Mouse (Mus musculus) neural tube, embryonic 10.5 days (tissue): ENCODE measurements around the gene Krtap12-1.
A peak's percentile ranks its signal among the peaks of the same experiment; 100 is the strongest.
"Not testable (repeated sequence)": the region's sequence is repeated elsewhere in the genome, so short reads cannot be mapped to it uniquely, and the experiment has no call there.

Experiments
- DNase-seq: peaks from one replicate; pipeline ENCODE4 v3.0.0-alpha.2; 2017; ENCODE audit warnings: low spot score; ENCODE audit errors: extremely low spot score

The Krtap12-1 gene

DNA sequence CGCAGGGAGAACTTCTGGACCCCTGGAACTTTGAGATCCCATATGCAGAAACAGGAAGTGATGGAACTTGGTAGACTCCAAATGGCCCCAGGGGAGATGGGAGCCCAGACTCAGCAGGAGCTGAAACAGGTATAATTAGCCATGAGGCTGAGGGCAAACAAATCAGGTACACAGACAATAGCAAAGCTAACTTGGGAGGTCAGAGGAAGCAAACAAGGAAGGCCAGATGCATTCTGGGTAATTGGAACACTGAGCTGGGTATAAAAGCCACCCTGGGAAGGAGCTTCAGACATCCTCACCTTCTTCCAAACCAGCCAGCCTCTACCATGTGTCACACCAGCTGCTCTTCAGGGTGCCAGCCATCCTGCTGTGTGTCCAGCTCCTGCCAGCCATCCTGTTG lies at the start of gene Krtap12-1:
Gene Krtap12-1, plus strand, starts transcription at position 301 of the 400 bp plus-strand sequence.
- not testable (repeated sequence) for DNase-seq

DNA sequence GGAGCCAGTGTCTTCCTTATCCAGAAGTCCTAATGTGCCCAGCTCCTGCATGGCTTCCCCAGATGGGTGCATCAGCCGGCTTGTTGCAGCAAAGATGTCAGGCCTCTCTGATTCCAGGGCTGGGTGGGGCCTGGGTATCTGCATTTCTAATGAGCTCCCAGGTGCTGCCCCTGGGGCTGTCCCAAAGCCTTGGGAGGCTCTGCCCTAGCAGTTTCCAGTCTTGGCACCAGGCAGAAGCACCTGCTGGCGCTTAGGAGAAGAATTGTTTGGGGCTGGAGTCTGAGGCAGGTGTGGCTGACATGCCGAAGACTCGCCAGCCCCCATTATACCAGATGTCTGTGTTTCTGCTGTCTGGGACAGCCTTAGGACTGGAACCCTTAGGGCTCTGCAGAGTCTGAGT lies 49.7 kb upstream of the Krtap12-1 start:
- DNase-seq, result no peak

DNA sequence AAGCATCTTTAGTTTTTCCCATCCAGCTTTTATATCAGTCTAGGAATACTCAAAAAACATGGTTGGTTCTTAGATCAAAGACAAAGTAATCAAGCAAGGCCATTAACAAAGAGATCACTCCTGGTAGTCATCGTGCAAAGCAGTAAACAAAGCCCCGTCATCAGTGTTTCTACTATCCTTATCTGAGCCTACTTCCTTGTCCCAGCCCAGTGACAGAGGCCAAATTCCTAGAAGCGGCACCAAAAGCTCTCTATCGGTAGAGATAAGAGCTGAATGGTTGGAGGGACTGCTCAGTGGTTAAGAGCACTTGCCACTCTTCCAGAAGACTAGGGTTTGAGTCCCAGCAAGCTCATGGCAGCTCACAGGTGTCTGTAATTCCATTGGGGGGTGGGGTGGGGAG lies 48.9 kb upstream of the Krtap12-1 start:
- DNase-seq, result no peak

DNA sequence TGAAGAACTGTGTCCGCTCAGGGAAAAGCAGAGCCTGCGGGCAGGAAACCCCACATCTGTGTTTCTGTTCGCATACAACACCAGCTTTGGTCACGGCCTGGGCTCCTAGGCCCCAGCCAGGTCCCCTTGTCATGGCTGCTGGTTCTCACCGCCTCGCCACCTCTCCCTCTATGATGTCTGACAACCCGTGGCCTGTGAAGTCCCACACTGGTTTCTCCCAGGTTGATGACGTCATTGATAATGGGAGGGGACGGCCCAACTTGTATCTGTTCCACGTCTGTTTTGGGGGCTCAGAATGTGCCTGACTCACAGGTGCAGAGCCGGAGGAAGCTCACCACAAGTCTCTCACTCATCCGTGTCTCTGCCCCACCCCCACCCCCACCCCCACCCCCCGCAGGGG lies 46.6 kb upstream of the Krtap12-1 start:
- no peak for DNase-seq

DNA sequence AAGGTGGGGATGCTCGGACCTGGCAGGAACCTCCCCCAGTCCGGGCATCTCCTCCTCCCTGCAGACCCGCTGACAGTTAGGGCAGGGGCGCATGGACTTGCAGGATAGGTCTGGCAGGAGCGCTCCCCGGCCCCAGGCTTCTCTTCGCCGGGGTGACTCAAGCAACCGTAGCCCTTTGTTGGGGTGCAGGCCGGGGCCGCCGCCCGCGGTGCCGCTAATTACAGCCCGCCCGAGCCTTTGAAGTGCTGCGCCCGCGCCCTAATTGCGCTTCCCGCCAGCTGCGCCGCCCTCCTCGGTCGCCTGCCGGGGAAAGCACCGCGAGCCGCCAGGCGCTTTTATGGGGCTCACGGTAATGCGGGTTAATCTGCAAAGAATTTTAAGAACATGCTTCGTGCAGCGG lies 42.8 kb upstream of the Krtap12-1 start:
- DNase-seq, result peak; percentile 39

DNA sequence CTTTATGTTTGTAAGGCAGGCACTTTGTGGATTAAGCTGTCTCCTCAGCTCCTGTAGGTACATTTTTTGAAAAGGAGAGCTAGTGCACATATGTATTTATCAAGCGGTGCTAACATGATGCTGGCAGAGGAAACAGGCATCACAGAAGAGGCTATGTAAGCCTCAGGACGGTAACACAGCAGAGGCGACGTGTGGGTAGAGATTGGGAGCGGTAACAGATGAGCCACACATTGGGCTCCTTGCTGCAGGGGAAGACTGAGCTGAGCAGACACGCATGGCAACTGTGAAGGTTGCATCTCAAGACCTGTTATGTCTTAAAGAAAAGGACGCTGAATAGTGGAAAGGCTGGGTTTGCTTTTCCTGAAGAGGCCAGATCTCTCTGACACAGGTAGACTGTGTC lies 37.4 kb upstream of the Krtap12-1 start:
- DNase-seq, result no peak

DNA sequence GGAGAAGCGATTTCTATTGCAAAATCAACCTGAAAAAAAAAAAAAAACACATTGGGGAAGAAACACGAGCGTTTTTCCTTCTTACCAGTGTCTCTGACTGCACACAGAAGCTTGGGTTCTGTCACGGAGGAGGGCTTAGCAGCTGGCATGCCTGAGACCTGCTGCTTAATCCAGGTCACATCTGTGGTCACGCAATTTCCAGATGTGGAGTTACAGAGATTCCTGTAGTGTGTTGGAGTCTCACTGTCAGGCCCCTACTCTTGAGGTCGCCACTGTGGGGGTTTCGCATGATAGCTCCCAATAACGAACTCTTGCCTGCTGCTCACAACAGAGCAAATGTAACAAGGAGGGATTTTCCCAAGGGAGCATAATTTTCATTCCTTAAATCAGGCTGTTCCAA lies 36.2 kb upstream of the Krtap12-1 start:
- peak; percentile 33 for DNase-seq

DNA sequence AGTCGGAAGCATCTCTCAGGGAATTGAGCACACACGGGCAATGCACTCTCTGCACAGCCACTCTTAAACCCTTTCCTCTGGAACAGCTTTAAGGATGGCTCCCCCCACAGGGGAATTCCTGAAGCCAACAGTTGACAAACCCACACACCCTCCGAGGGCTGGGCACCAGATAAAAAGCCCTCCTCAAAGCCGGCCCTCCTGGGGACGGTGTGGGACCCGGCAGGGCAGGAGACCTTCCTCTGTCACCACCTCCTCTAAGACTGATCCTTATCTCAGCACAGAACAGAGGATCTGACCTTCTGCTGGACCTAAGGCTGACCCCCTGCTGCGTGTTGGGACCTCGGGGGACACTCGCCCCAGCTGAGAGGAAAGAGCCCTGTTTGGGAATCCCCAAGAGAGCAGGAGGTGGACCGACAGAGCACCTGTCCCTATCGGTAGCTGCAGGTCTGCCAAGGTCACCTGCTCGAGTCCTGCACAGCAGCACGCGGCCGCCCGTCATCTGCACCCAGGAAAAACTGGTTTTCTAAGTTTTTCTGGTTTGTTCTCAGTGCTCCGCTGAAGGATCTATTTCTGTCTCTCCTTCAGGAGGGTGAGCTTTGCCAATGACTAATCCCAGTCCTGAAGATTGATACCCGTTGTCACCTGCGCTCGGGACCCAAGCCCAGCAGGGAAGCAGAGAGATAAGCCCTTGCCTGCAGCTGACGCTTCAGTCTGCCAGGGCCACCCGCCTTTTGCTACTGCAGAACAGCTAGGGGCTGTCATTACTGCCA lies 34.3 kb upstream of the Krtap12-1 start, which contains the start of gene Tspear:
Gene Tspear, plus strand, starts transcription at position 675 of the 770 bp plus-strand sequence.
- DNase-seq, result no peak

DNA sequence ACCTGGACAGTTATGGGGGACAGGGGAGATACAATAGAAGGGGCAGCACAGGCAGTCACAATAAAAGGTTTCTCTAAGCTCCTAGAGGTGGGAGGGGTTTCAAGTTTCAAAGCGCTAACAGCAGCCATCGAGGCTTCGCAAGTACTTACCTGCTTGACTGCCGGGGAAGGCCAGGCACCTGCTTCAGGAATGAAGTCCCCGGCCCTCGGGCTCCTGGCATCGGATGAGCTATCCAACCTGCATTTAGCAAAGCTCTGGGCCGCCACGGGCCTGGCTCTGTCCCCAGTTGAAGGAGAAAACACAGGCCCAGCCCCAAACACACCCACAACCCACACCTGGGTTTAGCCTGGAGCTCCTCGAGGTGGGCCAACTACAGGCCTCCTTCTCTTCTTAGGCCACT lies 33.4 kb upstream of the Krtap12-1 start:
- no peak for DNase-seq

DNA sequence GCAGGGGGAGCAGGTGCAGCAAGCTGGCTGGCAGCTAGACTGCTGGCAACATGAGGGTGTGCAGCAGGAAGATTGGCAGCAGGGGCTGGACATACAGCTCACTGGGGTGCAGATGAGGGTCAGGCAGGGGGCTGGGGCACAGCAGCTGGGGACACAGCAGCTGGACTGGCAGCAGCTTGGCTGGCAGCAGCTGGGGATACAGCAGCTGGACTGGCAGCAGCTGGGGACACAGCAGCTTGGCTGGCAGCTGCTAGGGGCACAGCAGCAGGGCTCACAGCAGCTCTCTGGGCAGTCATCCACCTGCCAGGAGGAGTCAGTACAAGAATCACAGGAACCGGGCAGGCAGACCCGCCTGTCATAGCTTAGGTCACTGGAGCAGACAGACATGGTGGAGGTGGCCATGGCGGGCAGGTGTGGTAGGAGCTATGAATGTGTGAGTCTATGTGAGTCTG lies 30.0 kb upstream of the Krtap12-1 start, which contains the start of gene Gm19402:
Gene Gm19402, minus strand, starts transcription at position 402 of the 452 bp plus-strand sequence.
- not testable (repeated sequence) for DNase-seq

DNA sequence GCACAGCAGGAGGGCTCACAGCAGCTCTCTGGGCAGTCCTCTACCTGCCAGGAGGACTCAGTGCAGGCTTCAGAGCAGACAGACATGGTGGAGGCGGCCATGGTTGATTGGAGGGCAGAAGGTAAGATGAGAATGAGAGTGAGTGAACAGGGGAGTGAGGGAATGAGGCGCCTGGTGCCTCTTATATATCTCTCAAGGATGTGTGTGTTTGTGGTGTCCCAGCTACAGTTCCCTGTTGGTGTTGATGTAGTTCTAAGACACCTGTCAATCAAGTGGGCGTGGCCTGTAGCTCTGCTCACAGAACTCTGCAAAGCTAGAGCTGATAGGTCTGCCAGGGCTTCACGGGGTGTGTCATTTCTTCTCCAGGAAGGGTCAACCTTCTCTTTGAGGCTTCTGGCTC lies 23.3 kb upstream of the Krtap12-1 start, which contains the start of gene Gm9508:
Gene Gm9508, minus strand, starts transcription at position 101 of the 400 bp plus-strand sequence.
- no peak for DNase-seq

DNA sequence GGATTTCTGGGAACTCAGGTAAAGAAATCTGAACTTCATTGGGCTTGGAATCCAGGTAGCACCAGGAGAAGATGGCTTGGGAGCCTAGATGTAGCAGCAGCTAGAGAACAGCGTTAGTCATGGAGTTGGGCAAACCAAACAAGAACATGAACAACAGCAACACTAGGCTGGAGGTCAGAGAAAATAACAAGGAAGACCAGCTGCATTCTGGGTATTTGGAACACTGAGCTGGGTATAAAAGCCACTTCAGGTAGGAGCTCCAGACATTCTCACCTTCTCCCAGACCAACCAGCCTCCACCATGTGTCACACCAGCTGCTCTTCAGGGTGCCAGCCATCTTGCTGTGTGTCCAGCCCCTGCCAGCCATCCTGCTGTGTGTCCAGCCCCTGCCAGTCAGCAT lies 14.1 kb upstream of the Krtap12-1 start, which contains the start of gene Gm10272:
Gene Gm10272, plus strand, starts transcription at position 301 of the 400 bp plus-strand sequence.
- no peak for DNase-seq

DNA sequence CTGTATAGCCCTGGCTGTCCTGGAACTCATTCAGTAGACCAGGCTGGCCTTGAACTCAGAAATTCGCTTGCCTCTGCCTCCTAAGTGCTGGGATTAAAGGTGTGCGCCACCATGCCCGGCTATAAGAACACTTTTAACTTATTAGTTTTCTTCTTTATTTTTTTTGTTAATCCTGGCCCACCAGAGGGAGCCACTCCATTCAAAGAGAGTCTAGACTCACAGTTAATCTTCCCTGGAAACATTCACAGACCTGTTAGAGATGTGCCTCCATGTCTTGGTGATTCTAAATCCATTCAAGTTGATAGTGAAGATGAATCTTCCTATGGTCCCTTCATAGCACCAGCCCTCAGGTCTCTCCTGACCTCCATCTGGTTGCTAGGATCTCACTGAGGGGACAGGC lies 10.6 kb upstream of the Krtap12-1 start:
- DNase-seq, result no peak

DNA sequence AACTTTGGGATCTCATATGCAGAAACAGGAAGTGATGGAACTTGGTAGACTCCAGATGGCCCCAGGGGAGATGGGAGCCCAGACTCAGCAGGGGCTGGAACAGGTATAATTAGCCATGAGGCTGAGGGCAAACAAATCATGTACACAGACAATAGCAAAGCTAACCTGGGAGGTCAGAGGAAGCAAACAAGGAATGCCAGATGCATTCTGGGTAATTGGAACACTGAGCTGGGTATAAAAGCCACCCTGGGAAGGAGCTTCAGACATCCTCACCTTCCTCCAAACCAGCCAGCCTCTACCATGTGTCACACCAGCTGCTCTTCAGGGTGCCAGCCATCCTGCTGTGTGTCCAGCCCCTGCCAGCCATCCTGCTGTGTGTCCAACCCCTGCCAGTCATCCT lies 9.2 kb upstream of the Krtap12-1 start, which contains the start of gene Gm10024:
Gene Gm10024, plus strand, starts transcription at position 301 of the 400 bp plus-strand sequence.
- not testable (repeated sequence) for DNase-seq

DNA sequence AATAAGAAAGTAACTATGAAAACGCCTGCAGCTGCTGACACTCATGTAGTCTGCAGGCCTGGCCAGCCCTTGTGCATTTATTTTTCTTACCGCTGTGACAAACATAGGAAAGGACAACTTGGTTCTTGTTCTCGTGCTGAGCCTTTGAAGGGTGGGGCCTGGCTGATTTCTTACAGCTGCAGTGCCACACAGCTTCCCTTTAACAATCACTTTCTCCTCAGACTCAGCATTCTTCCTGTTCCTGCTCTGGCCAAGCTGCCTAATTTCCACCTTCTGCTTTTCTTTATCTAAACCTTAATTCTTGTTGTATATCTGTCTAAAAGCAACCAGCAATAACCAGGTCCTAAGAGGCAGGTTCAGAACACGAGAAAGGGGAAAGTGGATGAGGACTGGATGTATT lies 6.7 kb upstream of the Krtap12-1 start:
- no peak for DNase-seq

DNA sequence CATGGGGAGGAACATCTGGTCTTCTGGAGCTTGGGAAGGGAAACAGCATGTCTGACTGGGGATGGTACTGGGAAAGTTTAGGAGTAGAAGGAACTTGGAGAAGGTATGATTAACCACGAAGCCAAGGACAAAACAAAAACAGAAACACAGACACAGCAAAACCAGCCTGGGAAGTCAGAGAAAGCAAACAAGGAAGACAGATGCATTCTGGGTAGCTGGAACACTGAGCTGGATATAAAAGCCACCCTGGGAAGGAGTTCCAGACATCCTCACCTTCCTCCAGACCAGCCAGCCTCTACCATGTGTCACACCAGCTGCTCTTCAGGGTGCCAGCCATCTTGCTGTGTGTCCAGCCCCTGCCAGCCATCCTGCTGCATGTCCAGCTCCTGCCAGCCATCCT lies 4.9 kb upstream of the Krtap12-1 start, which contains the start of gene Gm10142:
Gene Gm10142, plus strand, starts transcription at position 301 of the 400 bp plus-strand sequence.
- DNase-seq, result no peak

DNA sequence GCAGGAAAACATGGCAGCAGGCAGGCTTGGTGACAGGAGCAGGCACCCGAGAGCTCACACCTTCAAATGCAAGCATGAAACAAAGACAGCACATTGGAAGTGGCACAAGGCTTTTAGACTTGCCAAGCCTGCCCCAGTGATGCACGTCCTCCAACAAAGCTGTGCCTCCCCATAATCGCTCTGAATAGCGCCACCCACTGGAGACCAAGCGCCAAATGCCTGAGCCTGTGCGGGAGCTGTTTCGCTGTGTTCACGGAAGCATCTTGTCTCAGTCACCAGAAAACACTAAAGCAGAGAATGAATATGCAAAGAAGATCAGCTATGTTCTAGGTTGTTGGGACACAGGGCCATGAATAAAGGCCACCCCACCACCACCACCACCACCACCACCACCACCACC lies 4.5 kb downstream of the Krtap12-1 start:
- no peak for DNase-seq

DNA sequence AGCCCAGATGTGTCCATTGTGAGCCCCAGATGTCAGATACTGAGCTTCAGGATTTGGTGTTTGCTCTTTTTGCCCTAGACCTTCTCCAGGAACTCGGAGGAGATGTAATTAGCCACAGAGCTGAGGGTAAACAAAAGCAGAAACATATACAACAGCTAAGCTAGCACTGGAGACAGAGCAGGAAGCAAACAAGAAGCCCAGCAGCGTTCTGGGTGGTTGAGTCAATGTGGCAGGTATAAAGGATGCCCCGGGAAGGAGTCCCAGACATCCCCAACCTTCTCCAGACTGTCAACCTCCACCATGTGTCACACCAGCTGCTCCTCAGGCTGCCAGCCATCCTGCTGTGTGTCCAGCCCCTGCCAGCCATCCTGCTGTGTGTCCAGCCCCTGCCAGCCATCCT lies 5.8 kb downstream of the Krtap12-1 start, which contains the start of gene Gm10100:
Gene Gm10100, plus strand, starts transcription at position 301 of the 400 bp plus-strand sequence.
- no peak for DNase-seq

DNA sequence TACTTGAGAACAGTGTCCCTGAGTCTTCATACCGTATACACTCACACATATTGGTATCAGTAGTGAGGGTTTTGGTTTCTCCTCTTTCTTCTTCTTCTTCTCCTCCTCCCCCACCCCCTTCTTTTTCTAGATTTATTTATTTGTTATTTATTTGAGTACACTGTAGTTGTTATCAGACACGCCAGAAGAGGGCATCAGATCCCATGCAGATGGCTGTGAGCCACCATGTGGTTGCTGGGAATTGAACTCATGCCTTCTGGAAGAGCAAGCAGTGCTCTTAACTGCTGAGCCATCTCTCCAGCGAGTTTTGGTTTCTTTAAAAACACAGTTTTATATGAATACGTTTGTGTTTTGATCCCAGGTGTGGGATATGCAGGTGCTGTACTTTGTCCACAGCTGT lies 7.9 kb downstream of the Krtap12-1 start:
- DNase-seq, result no peak

DNA sequence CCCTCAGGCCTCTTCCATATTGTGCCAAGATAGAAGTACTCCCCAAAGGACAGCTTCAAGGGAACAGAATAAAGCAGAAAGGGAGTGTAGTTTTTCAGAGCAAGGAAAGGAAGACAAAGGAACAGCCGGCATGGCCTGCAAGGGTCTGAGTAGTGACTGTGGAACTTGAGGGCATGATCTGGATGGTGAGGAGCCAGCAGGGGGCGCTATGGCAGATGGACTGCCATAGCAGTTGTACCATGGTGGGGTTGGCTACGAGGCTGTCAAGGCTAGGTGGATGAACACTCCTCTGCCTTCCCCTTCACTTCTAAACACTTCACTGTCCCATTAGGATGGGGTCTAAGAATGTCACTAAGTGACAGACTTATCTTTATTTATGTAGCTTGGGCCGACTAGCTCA lies 8.8 kb downstream of the Krtap12-1 start:
- no peak for DNase-seq

DNA sequence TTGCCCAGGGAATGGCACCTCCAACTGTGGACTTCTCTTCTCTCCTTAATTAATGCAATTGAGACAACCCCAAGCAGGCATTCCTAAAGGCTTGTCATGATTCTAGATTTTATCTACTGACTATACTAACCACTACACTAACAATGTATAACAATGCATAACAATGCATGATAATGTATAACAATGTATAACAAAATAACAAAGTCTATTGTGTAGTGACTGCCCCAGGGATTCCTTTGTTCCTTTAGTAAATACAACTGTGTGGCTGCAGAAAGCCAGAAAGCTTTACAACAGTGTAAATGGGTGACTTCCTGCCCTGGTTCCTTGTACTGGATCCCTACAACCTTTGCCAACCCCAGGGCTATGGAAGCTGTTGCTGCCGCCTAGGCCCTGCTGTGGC lies 15.5 kb downstream of the Krtap12-1 start:
- DNase-seq, result no peak

DNA sequence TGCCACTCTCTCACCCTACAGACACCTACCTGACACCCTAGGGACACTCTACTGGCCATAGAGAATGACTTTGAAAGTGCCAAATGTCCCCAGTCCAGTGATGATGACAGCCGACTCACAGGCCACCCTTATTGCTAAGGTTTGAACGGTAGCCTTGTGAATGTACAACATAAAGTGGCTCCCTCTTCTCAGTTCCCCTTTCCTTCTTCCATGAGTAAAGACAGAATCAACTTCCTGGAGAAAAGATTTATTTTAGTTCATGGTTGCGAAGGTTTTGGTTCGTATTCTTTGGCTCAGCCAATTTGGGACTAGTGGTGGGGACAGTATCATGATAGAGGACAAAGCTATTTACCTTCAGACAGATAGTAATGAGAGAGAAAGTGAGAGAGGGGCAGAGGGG lies 18.5 kb downstream of the Krtap12-1 start:
- DNase-seq, result no peak
